Comparison of ENCODE assay signal across 8 mouse cellular contexts in genomic region chr12:100907598-100908297, GRCm38 (mm10). TPM values are rescaled to one million over a fixed set of nuclear protein-coding genes. Genes with fewer than 3 reads are reported as not detected.
DNase-seq lines count a peak whose midpoint lies in the region; ATAC-seq and TF ChIP-seq lines count a peak whose summit lies in the region.

Gpr68 (minus strand) TSS chr12:100908198.

- H3K27me3 ChIP-seq in lung, postnatal 0 days (replicated peaks; ENCODE audit: insufficient read depth, low read length) = 0 out of 2 replicates have a peak, but pooled peaks cover 5% of the 10 kb centered on the region
- H3K27me3 ChIP-seq in forebrain, embryonic 14.5 days (replicated peaks; ENCODE audit: control insufficient read depth, insufficient read depth, low read length) = no peaks in the 10 kb centered on the region
- H3K27me3 ChIP-seq in intestine, embryonic 16.5 days (replicated peaks; ENCODE audit: control insufficient read depth, insufficient read depth, low read length) = peaks cover 5% of the 10 kb centered on the region; the same call in 1 of the 2 replicates
- H3K27me3 ChIP-seq in megakaryocyte, embryonic 14.5 days (replicated peaks) = peaks cover 55% of the 10 kb centered on the region
- no peaks in the 10 kb centered on the region; the same call in 1 of the 2 replicates for H3K27me3 ChIP-seq in stomach, embryonic 16.5 days (ENCODE audit: control insufficient read depth, insufficient read depth, low read length)

- TF ChIP-seq CTCF in lung, postnatal 0 days (IDR thresholded peaks at IDR 0.05) = 0 out of 2 replicates have a peak, but pooled peaks have one; percentile 15

- H3K9ac ChIP-seq in lung, postnatal 0 days (replicated peaks; ENCODE audit: low read depth) = no peak within 1 kb of the TSS
- H3K9ac ChIP-seq in forebrain, embryonic 14.5 days (ENCODE audit: low read length) = peak within 1 kb of the TSS; percentile 61
- H3K9ac ChIP-seq in intestine, embryonic 16.5 days (ENCODE audit: low read depth, low read length) = peak within 1 kb of the TSS; percentile 60; the same call in 1 of the 2 replicates
- H3K9ac ChIP-seq in stomach, embryonic 16.5 days (ENCODE audit: low read length) = peak within 1 kb of the TSS; percentile 68

- no peak for TF ChIP-seq EP300 in lung, postnatal 0 days (IDR thresholded peaks at IDR 0.05)

- 7% methylated on average over 38 of the region's 39 CpGs for WGBS in lung, postnatal 0 days
- WGBS in forebrain, embryonic 14.5 days = 3% methylated on average over 39 of the region's 39 CpGs
- WGBS in intestine, embryonic 16.5 days = 5% methylated on average over 39 of the region's 39 CpGs
- WGBS in stomach, embryonic 16.5 days = 5% methylated on average over 39 of the region's 39 CpGs

- H3K36me3 ChIP-seq in lung, postnatal 0 days (ENCODE audit: insufficient read depth, low read length) = no peaks in the 10 kb centered on the region
- peaks cover 21% of the 10 kb centered on the region for H3K36me3 ChIP-seq in forebrain, embryonic 14.5 days (ENCODE audit: control insufficient read depth, insufficient read depth, low read length)
- no peaks in the 10 kb centered on the region for H3K36me3 ChIP-seq in intestine, embryonic 16.5 days (ENCODE audit: control insufficient read depth, insufficient read depth, low read length)
- H3K36me3 ChIP-seq in megakaryocyte, embryonic 14.5 days (replicated peaks; ENCODE audit: low read length) = peaks cover 11% of the 10 kb centered on the region
- no peaks in the 10 kb centered on the region for H3K36me3 ChIP-seq in stomach, embryonic 16.5 days (ENCODE audit: control insufficient read depth, insufficient read depth, low read length)

- peak; percentile 74 for ATAC-seq in lung, postnatal 0 days
- peak; percentile 64 for ATAC-seq in forebrain, embryonic 14.5 days
- ATAC-seq in intestine, embryonic 16.5 days = peak; percentile 47; the same call in 1 of the 2 replicates
- peak; percentile 54; the same call in 1 of the 2 replicates for ATAC-seq in stomach, embryonic 16.5 days (ENCODE audit: insufficient read depth, low FRiP score)

- peak within 1 kb of the TSS; percentile 60 for H3K4me2 ChIP-seq in lung, postnatal 0 days (replicated peaks; ENCODE audit: low read depth, low read length)
- H3K4me2 ChIP-seq in forebrain, embryonic 14.5 days (ENCODE audit: low read length) = peak within 1 kb of the TSS; percentile 87
- H3K4me2 ChIP-seq in intestine, embryonic 16.5 days (ENCODE audit: low read depth, low read length) = peak within 1 kb of the TSS; percentile 96
- H3K4me2 ChIP-seq in stomach, embryonic 16.5 days (ENCODE audit: low read depth, low read length) = peak within 1 kb of the TSS; percentile 84

- peaks cover 5% of the 10 kb centered on the region; the same call in 1 of the 2 replicates for H3K4me1 ChIP-seq in lung, postnatal 0 days (ENCODE audit: insufficient read depth, low read depth, low read length)
- peaks cover 6% of the 10 kb centered on the region for H3K4me1 ChIP-seq in forebrain, embryonic 14.5 days (ENCODE audit: control insufficient read depth, insufficient read depth, low read length)
- H3K4me1 ChIP-seq in intestine, embryonic 16.5 days (ENCODE audit: control insufficient read depth, insufficient read depth, low read length) = peaks cover 9% of the 10 kb centered on the region
- peaks cover 8% of the 10 kb centered on the region for H3K4me1 ChIP-seq in megakaryocyte, embryonic 14.5 days
- H3K4me1 ChIP-seq in stomach, embryonic 16.5 days (ENCODE audit: control insufficient read depth, insufficient read depth, low read length) = 0 out of 2 replicates have a peak, but pooled peaks cover 4% of the 10 kb centered on the region

- H3K9me3 ChIP-seq in lung, postnatal 0 days (ENCODE audit: low read length) = no peaks in the 10 kb centered on the region
- H3K9me3 ChIP-seq in forebrain, embryonic 14.5 days (replicated peaks; ENCODE audit: control insufficient read depth, low read length) = no peaks in the 10 kb centered on the region
- H3K9me3 ChIP-seq in intestine, embryonic 16.5 days (ENCODE audit: control insufficient read depth, low read length) = no peaks in the 10 kb centered on the region
- H3K9me3 ChIP-seq in megakaryocyte, embryonic 14.5 days = no peaks in the 10 kb centered on the region
- H3K9me3 ChIP-seq in stomach, embryonic 16.5 days (replicated peaks; ENCODE audit: control insufficient read depth, low read length) = no peaks in the 10 kb centered on the region

- H3K4me3 ChIP-seq in lung, postnatal 0 days (ENCODE audit: low read depth, low read length) = peak within 1 kb of the TSS; percentile 20
- H3K4me3 ChIP-seq in forebrain, embryonic 14.5 days (ENCODE audit: low read depth, low read length) = peak within 1 kb of the TSS; percentile 38
- H3K4me3 ChIP-seq in intestine, embryonic 16.5 days (ENCODE audit: low read length) = peak within 1 kb of the TSS; percentile 55
- H3K4me3 ChIP-seq in megakaryocyte, embryonic 14.5 days (replicated peaks) = peak within 1 kb of the TSS; percentile 79
- H3K4me3 ChIP-seq in stomach, embryonic 16.5 days (replicated peaks; ENCODE audit: low read length) = peak within 1 kb of the TSS; percentile 48

- DNase-seq in lung, postnatal 0 days (ENCODE audit: low spot score) = peak; percentile 25
- no peak for DNase-seq in lung, postnatal 36 days
- DNase-seq in cerebellum, adult 11 months = peak; percentile 58
- DNase-seq in forebrain, embryonic 14.5 days (ENCODE audit: low spot score) = peak; percentile 32
- no peak for DNase-seq in thymus, adult 18-20 months

- H3K27ac ChIP-seq in lung, postnatal 0 days (ENCODE audit: low read length) = no peak within 1 kb of the TSS
- no peak within 1 kb of the TSS for H3K27ac ChIP-seq in forebrain, embryonic 14.5 days (ENCODE audit: low read depth, low read length)
- H3K27ac ChIP-seq in intestine, embryonic 16.5 days (ENCODE audit: low read length) = no peak within 1 kb of the TSS
- H3K27ac ChIP-seq in stomach, embryonic 16.5 days (ENCODE audit: low read length) = no peak within 1 kb of the TSS

RNA-seq across cellular contexts. Expression of gene Gpr68, which starts in this region (rescaled TPM):
- polyA plus RNA-seq in lung, postnatal 0 days (2015; fragmentation: Nextera tagmentation; extraction: Ambion mirVana) = 0.15 and 0.21 TPM in 2 replicates
- 0.55 and 0.84 TPM in 2 replicates for polyA plus RNA-seq in forebrain, embryonic 14.5 days (2014; fragmentation: Nextera tagmentation; extraction: Ambion mirVana)
- polyA plus RNA-seq in intestine, embryonic 16.5 days (2015; fragmentation: Nextera tagmentation; extraction: Ambion mirVana) = 0.48 and 0.56 TPM in 2 replicates
- 0.12 TPM in 1 of 2 replicates, not detected in the other for polyA plus RNA-seq in megakaryocyte, embryonic 14.5 days (2012; ENCODE audit: insufficient read depth, low replicate concordance)
- polyA plus RNA-seq in stomach, embryonic 16.5 days (2015; fragmentation: Nextera tagmentation; extraction: Ambion mirVana) = 0.85 and 0.97 TPM in 2 replicates

Comparison
In these comparisons a context has a peak if more than half of its experiments do, and no peak if none do; other contexts are left out.
1. Peak in DNase-seq, ATAC-seq, H3K4me3 ChIP-seq and H3K4me2 ChIP-seq in lung, postnatal 0 days; RNA of the gene not detected or under 1 TPM.
2. Peak in DNase-seq, ATAC-seq, H3K4me3 ChIP-seq, H3K9ac ChIP-seq and H3K4me2 ChIP-seq in forebrain, embryonic 14.5 days; RNA of the gene not detected or under 1 TPM.
3. Peak in ATAC-seq, H3K4me3 ChIP-seq, H3K9ac ChIP-seq and H3K4me2 ChIP-seq in intestine, embryonic 16.5 days; RNA of the gene not detected or under 1 TPM.
4. Peak in ATAC-seq, H3K4me3 ChIP-seq, H3K9ac ChIP-seq and H3K4me2 ChIP-seq in stomach, embryonic 16.5 days; RNA of the gene not detected or under 1 TPM.
5. H3K4me3 ChIP-seq: peak in every context shown above with its lines; median percentile 79 in megakaryocyte, embryonic 14.5 days; 55 in intestine, embryonic 16.5 days; 48 in stomach, embryonic 16.5 days; 38 in forebrain, embryonic 14.5 days; 20 in lung, postnatal 0 days.